Mouse (Mus musculus) 3134 (cell line): ENCODE results near the gene Bnipl.
A peak's percentile ranks its signal among the peaks of the same experiment; 100 is the strongest.

Experiments
- DNase-seq: peaks from one replicate; pipeline ENCODE4 v3.0.0-alpha.2; 2011; ENCODE audit warnings: low spot score; ENCODE audit not compliant: insufficient read length; ENCODE audit errors: extremely low read depth

Bnipl gene

GRCm38 (mm10) chr3:95240900-95241299, 10.1 kb downstream of the Bnipl start:
- no peak for DNase-seq

- DNase-seq = no peak
Measured at GRCm38 (mm10) chr3:95239971-95240370, 11.0 kb downstream of the Bnipl start.

- DNase-seq = no peak
Measured at GRCm38 (mm10) chr3:95239022-95239421, 12.0 kb downstream of the Bnipl start.

GRCm38 (mm10) chr3:95237541-95238099, 13.4 kb downstream of the Bnipl start:
- no peak for DNase-seq

GRCm38 (mm10) chr3:95235386-95236301, 15.3 kb downstream of the Bnipl start:
- no peak for DNase-seq

GRCm38 (mm10) chr3:95233303-95233980, 17.6 kb downstream of the Bnipl start:
- DNase-seq = no peak

- peak; percentile 76 for DNase-seq
Measured at GRCm38 (mm10) chr3:95232771-95233170, 18.2 kb downstream of the Bnipl start.

- no peak for DNase-seq
Measured at GRCm38 (mm10) chr3:95231298-95232221, 19.4 kb downstream of the Bnipl start, which contains the start of gene Mllt11. Mllt11 (minus strand) TSS chr3:95232171.

- peak; percentile 26 for DNase-seq
Measured at GRCm38 (mm10) chr3:95230495-95231297, 20.3 kb downstream of the Bnipl start.

GRCm38 (mm10) chr3:95229781-95230494, 21.1 kb downstream of the Bnipl start:
- peak; percentile 76 for DNase-seq

GRCm38 (mm10) chr3:95228894-95229780, 21.9 kb downstream of the Bnipl start:
- peak; percentile 56 for DNase-seq

GRCm38 (mm10) chr3:95228148-95228893, 22.7 kb downstream of the Bnipl start, which contains the start of gene Cdc42se1:
Cdc42se1 (plus strand) TSS chr3:95228732.
- peak; percentile 89 for DNase-seq

- no peak for DNase-seq
Measured at GRCm38 (mm10) chr3:95227214-95227613, 23.8 kb downstream of the Bnipl start.

GRCm38 (mm10) chr3:95224295-95224694, 26.7 kb downstream of the Bnipl start:
- peak; percentile 32 for DNase-seq

GRCm38 (mm10) chr3:95223041-95223440, 28.0 kb downstream of the Bnipl start:
- DNase-seq = no peak

- DNase-seq = peak; percentile 53
Measured at GRCm38 (mm10) chr3:95218466-95219137, 32.4 kb downstream of the Bnipl start.
